Mouse (Mus musculus) layer of hippocampus, adult 18-20 months (tissue): ENCODE data around the gene Vmn2r8. TPM values are rescaled to one million over a fixed set of nuclear protein-coding genes. Genes with fewer than 3 reads are reported as not detected.
A peak's percentile ranks its signal among the peaks of the same experiment; 100 is the strongest.
"Not testable (repeated sequence)": the region's sequence is repeated elsewhere in the genome, so short reads cannot be mapped to it uniquely, and the experiment has no call there.

Experiments used
- DNase-seq, 2 experiments: peaks; one replicate each; pipeline ENCODE4 v3.0.0; 2022; ENCODE audit warnings: low spot score in 2 of 2
- long read RNA-seq: library from polyadenylated mRNA; stranded (forward); transcript quantifications from one replicate; pipeline ENCODE4 v2.0.0, GENCODE M21; 2021
- total RNA-seq, 2 experiments: library from RNA; stranded (reverse); gene quantifications; 2 replicates each; pipeline ENCODE4 v1.2.3; 2021

Gene Vmn2r8
- total RNA-seq = not detected
- long read RNA-seq = 0 reads

- not testable (repeated sequence) for DNase-seq
Measured at GRCm38 (mm10) chr5:108808750-108809149, at the start of gene Vmn2r8. Gene Vmn2r8 (minus strand): TSS chr5:108808850.

DNA sequence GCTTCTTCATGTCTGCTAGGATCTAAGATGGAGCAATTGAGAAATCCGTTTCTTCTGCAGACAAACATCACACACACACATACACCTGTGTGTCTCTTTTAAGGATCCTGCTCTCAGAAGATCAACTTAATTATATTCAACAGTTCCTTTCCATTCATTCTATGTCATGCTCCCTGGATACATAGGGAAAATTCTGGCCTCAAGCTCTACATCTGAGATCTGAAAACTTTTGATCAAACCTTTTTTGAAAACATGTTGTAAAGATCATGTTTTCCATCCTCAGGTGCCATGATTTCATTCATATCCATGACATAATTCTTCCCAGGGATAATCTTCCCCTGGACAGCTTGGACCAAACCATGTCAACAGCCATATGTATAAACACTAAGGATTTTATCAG is 43.9 kb upstream of the Vmn2r8 start, which contains the start of gene Vmn2r9:
Vmn2r9 (minus strand) TSS at position 101 of the 400 bp plus-strand sequence.
- not testable (repeated sequence) for DNase-seq

DNA sequence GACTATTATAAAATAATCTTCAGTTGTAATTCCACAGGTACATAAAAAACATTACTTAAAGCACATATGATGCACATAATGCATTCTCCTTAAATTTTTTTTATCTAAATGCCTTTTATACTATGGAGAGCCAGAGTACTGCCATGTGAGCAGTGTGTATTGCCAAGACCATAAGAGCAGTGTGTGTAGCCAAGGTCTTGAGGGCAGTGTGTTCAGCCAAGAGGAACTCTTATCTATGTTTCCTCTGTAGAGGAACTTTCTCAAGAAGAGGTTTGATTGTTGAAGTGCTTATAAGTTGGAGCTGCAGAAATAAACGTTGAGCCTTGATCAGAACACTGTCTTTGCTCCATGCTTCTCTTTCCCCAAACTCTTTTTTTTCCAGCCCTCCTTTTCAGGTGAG is 40.8 kb upstream of the Vmn2r8 start:
- DNase-seq = no peak

- no peak for DNase-seq
Measured at GRCm38 (mm10) chr5:108836156-108836555, 27.5 kb upstream of the Vmn2r8 start.

- DNase-seq = no peak
Measured at GRCm38 (mm10) chr5:108823276-108823675, 14.6 kb upstream of the Vmn2r8 start.

DNA sequence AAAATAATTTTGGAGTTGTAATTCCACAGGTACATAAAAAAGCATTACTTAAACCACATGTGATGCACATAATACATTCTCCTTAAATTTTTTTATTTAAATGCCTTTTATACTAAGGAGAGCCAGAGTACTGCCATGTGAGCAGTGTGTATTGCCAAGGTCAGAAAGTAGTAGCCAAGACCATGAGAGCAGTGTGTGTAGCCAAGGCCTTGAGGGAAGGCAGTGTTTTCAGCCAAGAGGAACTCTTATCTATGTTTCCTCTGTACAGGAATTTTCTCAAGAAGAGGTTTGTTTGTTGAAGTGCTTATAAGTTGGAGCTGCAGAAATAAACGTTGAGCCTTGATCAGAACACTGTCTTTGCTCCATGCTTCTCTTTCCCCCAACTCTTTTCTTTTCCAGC is 5.0 kb downstream of the Vmn2r8 start:
- no peak for DNase-seq

GRCm38 (mm10) chr5:108795263-108795662 is 13.4 kb downstream of the Vmn2r8 start, which contains the start of gene Tmed11:
Gene Tmed11 (minus strand): TSS chr5:108795363.
- DNase-seq = not testable (repeated sequence)

DNA sequence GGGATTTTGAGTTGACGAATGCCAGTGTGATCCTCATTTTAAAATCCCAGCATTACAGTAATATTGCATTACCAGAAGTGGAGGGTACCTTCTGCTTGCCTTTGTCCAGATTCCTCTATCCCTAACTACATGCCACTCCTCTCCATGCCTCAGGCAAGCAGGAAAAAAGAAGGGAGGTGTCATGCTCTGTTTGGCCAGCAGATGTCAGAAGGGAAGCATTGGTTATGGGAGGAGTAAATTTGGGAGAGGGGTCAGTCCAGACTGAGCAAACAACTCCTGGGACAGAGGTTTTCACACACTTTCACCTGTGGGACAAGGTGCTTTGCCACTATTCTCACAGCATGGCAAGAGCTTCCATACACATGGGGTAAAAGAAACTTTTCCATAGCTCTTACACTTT is 18.3 kb downstream of the Vmn2r8 start:
- DNase-seq = peak in 1 of 2 experiments; percentile 5

DNA sequence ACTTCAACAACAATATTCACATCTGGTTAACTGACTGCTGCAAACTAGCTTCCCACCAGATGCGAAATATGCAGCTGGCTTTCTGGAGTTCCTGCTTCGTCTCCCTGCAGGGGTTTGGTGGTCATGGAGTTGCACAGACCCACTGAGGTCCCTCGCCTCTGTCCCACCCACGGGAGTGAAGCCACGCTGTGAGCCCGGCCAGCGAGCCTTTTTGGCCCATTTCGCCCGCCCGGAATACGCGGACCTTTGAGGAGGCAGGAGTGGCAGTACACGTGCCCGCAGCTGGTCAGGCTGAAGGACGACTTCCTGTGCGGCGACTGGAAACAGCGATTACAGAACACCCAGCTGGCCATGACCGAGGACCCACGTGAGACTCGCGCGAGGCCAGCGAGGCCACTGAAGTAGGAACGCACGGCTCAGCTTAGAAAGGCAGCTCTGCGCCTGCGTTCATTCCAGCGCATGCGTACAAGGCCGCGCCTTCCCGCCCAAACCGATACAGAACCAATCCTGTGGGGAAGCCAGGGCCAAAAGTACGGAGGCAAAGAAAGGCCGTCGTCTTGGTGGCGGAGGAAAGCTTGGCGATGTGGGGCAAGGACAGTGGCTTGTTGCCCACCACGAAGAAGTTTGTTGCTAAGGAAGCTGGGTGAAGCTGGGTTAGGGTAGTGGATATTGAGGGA is 33.9 kb downstream of the Vmn2r8 start, which contains the start of gene Rnf212:
Rnf212 (minus strand) TSS at position 353 of the 677 bp plus-strand sequence.
- DNase-seq = no peak

GRCm38 (mm10) chr5:108760002-108760401 is 48.6 kb downstream of the Vmn2r8 start:
- no peak for DNase-seq

DNA sequence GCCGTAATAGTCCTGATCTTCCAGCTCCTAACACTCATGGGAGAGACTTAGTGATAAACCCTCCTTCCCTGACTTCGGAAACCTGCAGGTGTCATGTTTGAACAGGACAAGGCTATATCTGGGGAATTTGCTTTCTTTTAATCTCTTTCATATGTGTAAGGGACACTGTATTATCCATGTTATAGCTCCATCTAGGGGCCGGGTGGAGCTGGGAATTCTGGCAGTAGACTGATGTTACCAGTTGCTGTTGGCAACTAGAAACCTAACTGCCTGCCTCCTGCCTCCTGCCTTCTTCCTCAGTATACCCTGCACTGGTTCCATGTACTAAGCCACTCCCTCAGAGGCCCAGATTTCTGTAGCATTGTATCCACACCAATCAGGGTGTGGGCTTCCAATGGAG is 50.3 kb downstream of the Vmn2r8 start:
- peak; percentile 8 to 57 for DNase-seq

- DNase-seq = not testable (repeated sequence)
Measured at GRCm38 (mm10) chr5:108751258-108751657, 57.4 kb downstream of the Vmn2r8 start.

DNA sequence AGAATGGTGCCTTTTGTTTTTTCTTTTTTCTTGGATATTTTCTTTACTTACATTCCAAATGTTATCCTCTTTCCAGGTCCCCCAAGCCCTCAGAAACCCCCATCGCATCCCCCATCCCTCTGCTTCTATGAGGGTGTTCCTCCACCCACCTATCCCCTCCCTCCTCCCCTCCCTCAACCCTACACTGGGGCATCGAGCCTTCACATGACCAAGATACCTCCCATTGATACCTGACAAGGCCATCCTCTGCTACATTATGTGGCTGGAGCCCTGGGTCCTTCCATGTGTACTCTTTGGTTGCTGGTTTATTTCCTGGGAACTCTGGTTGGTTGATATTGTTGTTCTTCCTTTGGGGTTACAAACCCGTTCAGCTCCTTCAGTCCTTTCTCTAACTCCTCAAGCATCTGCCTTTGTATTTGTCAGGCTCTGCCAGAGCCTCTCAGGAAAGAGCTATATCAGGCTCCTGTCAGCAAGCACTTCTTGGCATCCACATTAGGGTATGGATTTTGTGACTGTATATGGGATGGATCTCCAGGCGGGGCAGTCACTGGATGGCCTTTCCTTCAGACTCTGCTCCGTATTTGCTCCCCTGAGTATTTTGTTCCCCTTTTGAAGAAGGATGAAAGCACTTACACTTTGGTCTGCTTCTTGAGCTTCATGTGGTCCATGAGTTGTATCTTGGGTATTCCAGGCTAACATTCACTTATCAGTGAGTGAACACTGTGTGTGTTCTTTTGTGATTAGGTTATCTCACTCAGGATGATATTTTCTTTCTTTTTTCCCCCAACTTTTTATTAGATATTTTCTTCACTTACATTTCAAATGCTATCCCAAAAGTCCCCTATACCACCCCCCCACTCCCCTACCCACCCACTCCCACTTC is 58.1 kb downstream of the Vmn2r8 start:
- DNase-seq = no peak

GRCm38 (mm10) chr5:108744629-108745028 is 64.0 kb downstream of the Vmn2r8 start:
- no peak for DNase-seq

- no peak for DNase-seq
Measured at GRCm38 (mm10) chr5:108743856-108744255, 64.8 kb downstream of the Vmn2r8 start.

DNA sequence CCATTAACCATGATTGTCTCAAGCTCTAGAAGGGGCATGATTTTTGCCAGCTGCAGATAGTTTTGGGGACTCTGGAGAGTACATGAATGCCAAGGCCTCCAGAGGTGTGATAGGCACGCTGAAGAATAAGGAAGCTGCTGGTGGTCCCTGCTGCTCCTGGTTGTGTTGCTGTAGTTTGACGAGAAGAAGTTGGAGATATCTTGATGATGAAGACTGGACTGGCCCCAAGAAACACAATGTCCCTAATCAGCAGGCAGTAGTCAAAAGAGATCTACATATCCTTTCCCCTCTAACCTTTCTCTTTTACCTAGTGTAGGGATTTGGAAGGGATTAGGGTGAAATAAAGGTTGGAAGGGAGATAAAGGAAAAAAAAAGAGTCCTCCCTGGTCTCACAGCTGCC is 66.1 kb downstream of the Vmn2r8 start:
- no peak for DNase-seq

DNA sequence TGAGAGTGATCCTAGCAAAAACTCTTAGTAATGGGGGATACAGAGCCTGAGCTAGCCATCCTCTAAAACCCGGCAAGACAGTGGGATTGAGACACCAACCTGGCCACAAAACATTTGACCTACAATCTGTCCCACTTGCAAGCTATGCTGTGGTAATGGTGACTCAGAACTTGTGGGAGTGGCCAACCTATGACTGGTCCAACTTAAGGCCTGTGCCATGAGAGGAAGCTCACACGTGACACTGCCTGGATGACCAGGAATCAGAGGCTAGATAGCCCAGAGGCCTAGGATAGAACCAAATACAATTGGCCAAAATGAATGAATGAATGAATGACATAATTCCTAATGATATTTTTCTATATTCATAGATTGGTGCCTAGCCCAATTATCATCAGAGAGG is 66.8 kb downstream of the Vmn2r8 start:
- DNase-seq = no peak

Other genes starting within 250 kb of the Vmn2r8 start
- 10 to 100 TPM; 89.7 to 93.0 TPM for gene Gak, start 179.1 kb downstream of the Vmn2r8 start, total RNA-seq
- 10 to 100 TPM; 38.5 to 41.3 TPM for gene Tmem175, start 179.1 kb downstream of the Vmn2r8 start, total RNA-seq
- 10 to 100 TPM; 15.0 to 16.1 TPM for gene Idua, start 148.5 kb downstream of the Vmn2r8 start, total RNA-seq
- 10 to 100 TPM; 45.4 to 46.9 TPM for gene Dgkq, start 139.2 kb downstream of the Vmn2r8 start, total RNA-seq
- 1 to 10 TPM in 1 of 2 experiments, under 1 TPM in 1; 0.96 to 1.4 TPM for gene Slc26a1, start 133.3 kb downstream of the Vmn2r8 start, total RNA-seq
- gene Fgfrl1, start 116.5 kb downstream of the Vmn2r8 start, total RNA-seq = 10 to 100 TPM; 21.9 to 23.3 TPM
- not detected for gene Rnf212, start 33.9 kb downstream of the Vmn2r8 start, total RNA-seq
- not detected for gene Tmed11, start 13.5 kb downstream of the Vmn2r8 start, total RNA-seq
- not detected for gene Vmn2r9, start 43.8 kb upstream of the Vmn2r8 start, total RNA-seq
- not detected for gene Vmn2r10, start 197.7 kb upstream of the Vmn2r8 start, total RNA-seq